Mouse (Mus musculus) cerebellum, adult 2 months (tissue): ENCODE data around the gene Rnf144b. TPM values are rescaled to one million over a fixed set of nuclear protein-coding genes. Genes with fewer than 3 reads are reported as not detected.

Experiments
- DNase-seq, 2 experiments: peaks; one replicate each; pipeline ENCODE4 v3.0.0; 2021
- H3K27ac ChIP-seq: fragments of 200-500 bp; 2 replicates; pipeline ENCODE4 v1.5.1; 2012; ENCODE audit warnings: low read length, control low read depth, inconsistent platforms; ENCODE audit not compliant: insufficient read depth
- H3K27me3 ChIP-seq: fragments of 200-500 bp; 2 replicates; pipeline ENCODE4 v1.6.1; 2012; ENCODE audit warnings: inconsistent platforms, mild to moderate bottlenecking, low read length, moderate library complexity; ENCODE audit not compliant: control insufficient read depth, insufficient read depth
- H3K4me1 ChIP-seq: fragments of 200-500 bp; 2 replicates; pipeline ENCODE4 v1.6.1; 2011; ENCODE audit warnings: low read length; ENCODE audit not compliant: control insufficient read depth, insufficient read depth
- H3K4me3 ChIP-seq: fragments of 200-500 bp; replicated peaks from 2 replicates; pipeline ENCODE3; 2011; ENCODE audit warnings: mild to moderate bottlenecking, low read depth, low read length, control low read depth; ENCODE audit not compliant: insufficient read depth
- CTCF ChIP-seq: fragments of 200-500 bp; IDR thresholded peaks from 2 replicates; pipeline ENCODE4 v1.5.1; 2011; ENCODE audit warnings: low read depth, mild to moderate bottlenecking, control low read depth, low read length, moderate library complexity, borderline replicate concordance; ENCODE audit not compliant: insufficient read depth
- POLR2A ChIP-seq: fragments of 200-500 bp; IDR thresholded peaks from 2 replicates; pipeline ENCODE4 v1.6.1; 2011; ENCODE audit warnings: low read length, control low read depth, borderline replicate concordance; ENCODE audit not compliant: insufficient read depth
- WGBS: fragments of 180-500 bp; shearing (Covaris S2); methylation state at CpG from one replicate; pipeline ENCODE4 v1.1.7; 2018; 5-methylcytosine and 5-hydroxymethylcytosine counted together
- polyA plus RNA-seq: library from polyadenylated mRNA; depleted of rRNA; stranded (reverse); fragments of >200 nt; gene quantifications from 2 replicates; pipeline ENCODE4 v1.2.3, GENCODE M21; 2012; rRNA removed

Rnf144b gene
- polyA plus RNA-seq, 1 experiment = 8.5 TPM

- 85% methylated on average over 8 of the region's 8 CpGs for WGBS
- Histone ChIP-seq H3K4me3 (no peak overlapping the region), H3K4me1 (no peaks in the 10 kb centered on the region), H3K27ac (no peak overlapping the region), H3K27me3 (no peaks in the 10 kb centered on the region)
- DNase-seq = no peak
- TF ChIP-seq CTCF (no peak), POLR2A (no peak)
Measured at GRCm38 (mm10) chr13:47296465-47296864, 174.0 kb downstream of the Rnf144b start.

Other genes with a start within 250 kb of the Rnf144b start
- gene Kif13a, start 192.8 kb upstream of the Rnf144b start, polyA plus RNA-seq = 36.5 and 38.5 TPM in 2 replicates
- 13.5 TPM in 2 replicates for gene Nhlrc1, start 107.8 kb upstream of the Rnf144b start, polyA plus RNA-seq
- 7.6 and 8.2 TPM in 2 replicates for gene Kdm1b, start 79.2 kb upstream of the Rnf144b start, polyA plus RNA-seq
- 15.0 and 17.4 TPM in 2 replicates for gene Tpmt, start 77.9 kb upstream of the Rnf144b start, polyA plus RNA-seq
- 44.3 and 48.6 TPM in 2 replicates for gene Dek, start 16.5 kb upstream of the Rnf144b start, polyA plus RNA-seq